Mouse (Mus musculus): ENCODE measurements around the gene Ddit4l.
"Not testable (repeated sequence)": the region's sequence is repeated elsewhere in the genome, so short reads cannot be mapped to it uniquely, and the experiment has no call there.

Gene Ddit4l

DNA sequence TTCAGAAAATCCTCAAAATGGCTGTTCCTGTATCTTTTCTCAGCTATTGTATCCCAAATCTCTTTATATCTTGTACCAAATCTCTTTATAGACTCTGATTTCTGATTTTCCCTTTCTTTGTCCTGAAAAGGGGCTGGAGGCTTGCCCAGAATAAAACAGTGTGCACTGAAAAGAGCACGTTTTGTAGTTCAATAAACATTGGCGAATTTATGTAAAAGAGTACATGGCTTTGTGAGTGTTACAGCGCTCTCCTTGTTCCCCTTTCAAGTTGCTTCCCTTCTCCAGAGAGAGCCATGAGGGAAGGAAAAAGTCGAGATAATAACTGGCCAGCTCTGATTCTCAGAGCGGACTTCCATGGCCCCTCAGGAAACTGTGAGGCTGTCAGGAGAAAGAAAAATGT lies 27.7 kb downstream of the Ddit4l start:
- no peak for DNase-seq

DNA sequence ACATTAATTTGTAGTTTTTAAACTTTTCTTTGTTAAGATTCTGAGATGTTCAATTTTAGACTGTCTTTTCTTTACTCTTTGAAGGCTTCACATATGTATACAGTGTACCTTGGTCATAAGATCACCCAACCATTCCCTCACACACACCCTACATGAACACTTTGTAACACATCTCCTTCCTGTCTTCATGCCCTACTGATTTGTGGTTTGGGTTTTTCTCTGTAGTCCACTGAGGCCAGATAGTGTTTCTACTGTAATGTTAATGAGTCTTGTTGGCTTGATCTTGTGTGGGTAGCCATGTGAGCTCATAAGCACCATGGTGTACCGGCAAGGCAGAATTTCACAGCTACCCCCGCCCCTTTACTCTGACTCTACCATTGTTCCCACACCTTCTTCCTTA lies 31.4 kb downstream of the Ddit4l start:
- DNase-seq = no peak

DNA sequence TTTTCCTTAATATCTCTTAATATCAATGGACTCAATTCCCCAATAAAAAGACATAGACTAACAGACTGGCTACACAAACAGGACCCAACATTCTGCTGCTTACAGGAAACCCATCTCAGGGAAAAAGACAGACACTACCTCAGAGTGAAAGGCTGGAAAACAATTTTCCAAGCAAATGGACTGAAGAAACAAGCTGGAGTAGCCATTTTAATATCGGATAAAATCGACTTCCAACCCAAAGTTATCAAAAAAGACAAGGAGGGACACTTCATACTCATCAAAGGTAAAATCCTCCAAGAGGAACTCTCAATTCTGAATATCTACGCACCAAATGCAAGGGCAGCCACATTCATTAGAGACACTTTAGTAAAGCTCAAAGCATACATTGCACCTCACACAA lies 49.8 kb downstream of the Ddit4l start, which contains the start of gene Gm21962:
TSS of gene Gm21962 (plus strand) at position 301 of the 400 bp plus-strand sequence.
- not testable (repeated sequence) for DNase-seq
